Mouse (Mus musculus): ENCODE data around the gene Rasal2. TPM values are rescaled to one million over a fixed set of nuclear protein-coding genes. Genes with fewer than 3 reads are reported as not detected.

Rasal2 gene
- polyA plus RNA-seq, 1 experiment from 2014 or later, result 9.3 TPM

- H3K9ac ChIP-seq (ENCODE audit: low read depth, low read length), result no peak overlapping the region
- H3K27ac ChIP-seq (ENCODE audit: low read depth, low read length), result no peak overlapping the region
- no peaks in the 10 kb centered on the region for H3K4me1 ChIP-seq (ENCODE audit: control insufficient read depth, insufficient read depth, low read length)
- H3K27me3 ChIP-seq (ENCODE audit: control insufficient read depth, insufficient read depth, low read length), result no peaks in the 10 kb centered on the region
- no peaks in the 10 kb centered on the region for H3K36me3 ChIP-seq (ENCODE audit: control insufficient read depth, insufficient read depth, low read length)
- no peaks in the 10 kb centered on the region for H3K9me3 ChIP-seq (ENCODE audit: control insufficient read depth, low read length)
- ATAC-seq (ENCODE audit: low FRiP score, low TSS enrichment), result no peak
- H3K4me3 ChIP-seq (ENCODE audit: low read length), result no peak overlapping the region
- no peak overlapping the region for H3K4me2 ChIP-seq (replicated peaks; ENCODE audit: low read depth, low read length)
Observed at GRCm38 (mm10) chr1:157328068-157328467, 84.3 kb downstream of the Rasal2 start.

- Histone ChIP-seq H3K9ac (ENCODE audit: low read depth, low read length) (no peak overlapping the region), H3K4me1 (ENCODE audit: control insufficient read depth, insufficient read depth, low read length) (no peaks in the 10 kb centered on the region), H3K4me3 (ENCODE audit: low read length) (no peak overlapping the region), H3K4me2 (replicated peaks; ENCODE audit: low read depth, low read length) (no peak overlapping the region), H3K27ac (ENCODE audit: low read depth, low read length) (no peak overlapping the region), H3K36me3 (ENCODE audit: control insufficient read depth, insufficient read depth, low read length) (no peaks in the 10 kb centered on the region), H3K27me3 (ENCODE audit: control insufficient read depth, insufficient read depth, low read length) (no peaks in the 10 kb centered on the region), H3K9me3 (ENCODE audit: control insufficient read depth, low read length) (no peaks in the 10 kb centered on the region)
- no peak for ATAC-seq (ENCODE audit: low FRiP score, low TSS enrichment)
- WGBS, result 100% methylated on average over 1 of the region's 1 CpGs
Observed at GRCm38 (mm10) chr1:157323091-157323490, 89.3 kb downstream of the Rasal2 start.

DNA sequence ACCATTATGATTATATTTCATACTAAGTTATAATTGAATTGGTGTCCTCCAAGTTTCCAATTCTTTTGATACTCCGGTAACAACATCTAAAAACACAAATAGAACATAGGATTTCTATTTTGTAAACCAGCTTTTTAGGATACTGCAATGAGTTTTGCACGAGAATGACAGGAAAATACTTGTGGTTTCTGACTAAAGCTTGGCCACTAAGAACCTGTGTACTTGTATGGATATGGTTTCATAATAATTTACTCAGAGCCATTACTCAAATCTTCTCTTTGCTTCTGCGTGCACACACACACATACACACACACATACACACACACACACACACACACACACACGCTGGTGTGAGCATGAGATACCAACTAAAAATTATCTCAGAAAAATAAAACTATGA lies 93.5 kb downstream of the Rasal2 start:
- no peaks in the 10 kb centered on the region for H3K36me3 ChIP-seq (ENCODE audit: control insufficient read depth, insufficient read depth, low read length)
- H3K9me3 ChIP-seq (ENCODE audit: control insufficient read depth, low read length), result no peaks in the 10 kb centered on the region
- no peak overlapping the region for H3K27ac ChIP-seq (ENCODE audit: low read depth, low read length)
- no peak overlapping the region for H3K9ac ChIP-seq (ENCODE audit: low read depth, low read length)
- no peak overlapping the region for H3K4me2 ChIP-seq (replicated peaks; ENCODE audit: low read depth, low read length)
- H3K27me3 ChIP-seq (ENCODE audit: control insufficient read depth, insufficient read depth, low read length), result no peaks in the 10 kb centered on the region
- WGBS, result 89% methylated on average over 4 of the region's 4 CpGs
- no peak overlapping the region for H3K4me3 ChIP-seq (ENCODE audit: low read length)
- no peak for ATAC-seq (ENCODE audit: low FRiP score, low TSS enrichment)
- H3K4me1 ChIP-seq (ENCODE audit: control insufficient read depth, insufficient read depth, low read length), result no peaks in the 10 kb centered on the region

- Histone ChIP-seq H3K27me3 (ENCODE audit: control insufficient read depth, insufficient read depth, low read length) (no peaks in the 10 kb centered on the region), H3K36me3 (ENCODE audit: control insufficient read depth, insufficient read depth, low read length) (peaks cover 5% of the 10 kb centered on the region; the same call in 1 of the 2 replicates), H3K4me1 (ENCODE audit: control insufficient read depth, insufficient read depth, low read length) (no peaks in the 10 kb centered on the region), H3K4me2 (replicated peaks; ENCODE audit: low read depth, low read length) (no peak overlapping the region), H3K4me3 (ENCODE audit: low read length) (no peak overlapping the region), H3K27ac (ENCODE audit: low read depth, low read length) (no peak overlapping the region), H3K9ac (ENCODE audit: low read depth, low read length) (no peak overlapping the region), H3K9me3 (ENCODE audit: control insufficient read depth, low read length) (no peaks in the 10 kb centered on the region)
- ATAC-seq (ENCODE audit: low FRiP score, low TSS enrichment), result no peak
- 69% methylated on average over 1 of the region's 1 CpGs for WGBS
Observed at GRCm38 (mm10) chr1:157301266-157301665, 111.1 kb downstream of the Rasal2 start.

DNA sequence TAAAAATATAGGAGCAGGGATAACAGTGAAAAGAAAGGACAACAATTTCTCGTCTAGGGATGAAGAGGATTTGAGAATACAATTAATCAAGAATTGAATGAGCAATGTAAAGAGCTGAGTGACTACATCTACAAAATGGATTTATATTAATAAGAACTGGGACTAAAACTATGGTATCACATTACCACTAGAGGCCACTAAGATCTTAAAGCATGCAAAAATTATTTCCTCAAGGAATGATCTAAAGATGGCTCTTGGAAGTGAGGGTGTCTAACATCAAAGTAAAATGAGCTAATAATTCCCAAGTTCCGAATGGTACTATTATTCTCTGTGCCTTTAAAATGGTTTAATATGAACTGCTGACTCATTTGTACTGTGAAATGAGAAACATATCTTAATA lies 112.8 kb downstream of the Rasal2 start:
- Histone ChIP-seq H3K9ac (ENCODE audit: low read depth, low read length) (no peak overlapping the region), H3K4me2 (replicated peaks; ENCODE audit: low read depth, low read length) (no peak overlapping the region), H3K9me3 (ENCODE audit: control insufficient read depth, low read length) (no peaks in the 10 kb centered on the region), H3K27ac (ENCODE audit: low read depth, low read length) (no peak overlapping the region), H3K4me3 (ENCODE audit: low read length) (no peak overlapping the region), H3K27me3 (ENCODE audit: control insufficient read depth, insufficient read depth, low read length) (no peaks in the 10 kb centered on the region), H3K4me1 (ENCODE audit: control insufficient read depth, insufficient read depth, low read length) (no peaks in the 10 kb centered on the region), H3K36me3 (ENCODE audit: control insufficient read depth, insufficient read depth, low read length) (peaks cover 5% of the 10 kb centered on the region; the same call in 1 of the 2 replicates)
- WGBS, result 83% methylated on average over 2 of the region's 2 CpGs
- no peak for ATAC-seq (ENCODE audit: low FRiP score, low TSS enrichment)

DNA sequence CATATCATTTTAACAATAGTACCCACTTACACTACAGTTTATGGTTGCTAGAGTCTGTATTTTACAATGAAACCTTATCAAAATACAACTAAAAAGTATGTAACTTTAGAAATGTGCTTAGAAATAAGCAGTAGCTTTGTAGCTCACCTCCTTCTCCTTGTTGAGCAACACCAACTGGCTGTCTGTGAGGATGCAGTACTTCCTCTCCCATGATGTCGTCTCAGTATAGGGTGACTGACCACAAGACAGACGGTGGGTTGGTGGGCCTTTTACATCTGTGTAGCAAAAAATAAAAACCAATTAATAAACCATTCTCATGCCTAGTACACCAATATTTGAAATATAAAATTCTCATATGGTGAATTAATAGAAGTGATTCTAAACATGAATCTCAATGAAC lies 113.4 kb downstream of the Rasal2 start:
- no peaks in the 10 kb centered on the region for H3K4me1 ChIP-seq (ENCODE audit: control insufficient read depth, insufficient read depth, low read length)
- no peaks in the 10 kb centered on the region for H3K9me3 ChIP-seq (ENCODE audit: control insufficient read depth, low read length)
- WGBS, result 74% methylated on average over 2 of the region's 2 CpGs
- H3K4me3 ChIP-seq (ENCODE audit: low read length), result no peak overlapping the region
- H3K36me3 ChIP-seq (ENCODE audit: control insufficient read depth, insufficient read depth, low read length), result peaks cover 5% of the 10 kb centered on the region; the same call in 1 of the 2 replicates
- H3K27ac ChIP-seq (ENCODE audit: low read depth, low read length), result no peak overlapping the region
- no peak overlapping the region for H3K4me2 ChIP-seq (replicated peaks; ENCODE audit: low read depth, low read length)
- no peak for ATAC-seq (ENCODE audit: low FRiP score, low TSS enrichment)
- H3K27me3 ChIP-seq (ENCODE audit: control insufficient read depth, insufficient read depth, low read length), result no peaks in the 10 kb centered on the region
- no peak overlapping the region for H3K9ac ChIP-seq (ENCODE audit: low read depth, low read length)

DNA sequence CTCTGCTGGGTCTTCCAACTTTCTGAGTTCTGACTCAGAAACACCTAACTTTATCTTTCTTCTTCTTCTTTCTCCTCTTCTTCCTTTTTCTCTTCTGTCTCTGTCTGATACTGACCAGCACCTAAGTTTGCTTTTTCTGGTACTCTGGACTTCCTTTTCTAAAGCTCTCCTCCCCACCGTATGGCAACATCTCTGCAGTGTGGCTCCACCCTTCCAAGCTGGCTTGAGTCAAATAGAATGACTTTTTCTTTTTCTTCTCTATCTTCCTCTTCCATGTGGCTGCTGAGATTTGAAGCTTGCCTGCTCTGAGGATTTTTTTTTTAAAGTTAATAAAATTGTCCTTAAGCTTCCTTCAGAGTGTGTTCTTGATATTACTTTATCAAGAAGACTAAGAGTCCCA lies 115.3 kb downstream of the Rasal2 start:
- Histone ChIP-seq H3K9ac (ENCODE audit: low read depth, low read length) (no peak overlapping the region), H3K4me1 (ENCODE audit: control insufficient read depth, insufficient read depth, low read length) (no peaks in the 10 kb centered on the region), H3K27ac (ENCODE audit: low read depth, low read length) (no peak overlapping the region), H3K27me3 (ENCODE audit: control insufficient read depth, insufficient read depth, low read length) (no peaks in the 10 kb centered on the region), H3K9me3 (ENCODE audit: control insufficient read depth, low read length) (no peaks in the 10 kb centered on the region), H3K4me3 (ENCODE audit: low read length) (no peak overlapping the region), H3K4me2 (replicated peaks; ENCODE audit: low read depth, low read length) (no peak overlapping the region), H3K36me3 (ENCODE audit: control insufficient read depth, insufficient read depth, low read length) (peaks cover 5% of the 10 kb centered on the region; the same call in 1 of the 2 replicates)
- ATAC-seq (ENCODE audit: low FRiP score, low TSS enrichment), result no peak
- 78% methylated on average over 1 of the region's 1 CpGs for WGBS

DNA sequence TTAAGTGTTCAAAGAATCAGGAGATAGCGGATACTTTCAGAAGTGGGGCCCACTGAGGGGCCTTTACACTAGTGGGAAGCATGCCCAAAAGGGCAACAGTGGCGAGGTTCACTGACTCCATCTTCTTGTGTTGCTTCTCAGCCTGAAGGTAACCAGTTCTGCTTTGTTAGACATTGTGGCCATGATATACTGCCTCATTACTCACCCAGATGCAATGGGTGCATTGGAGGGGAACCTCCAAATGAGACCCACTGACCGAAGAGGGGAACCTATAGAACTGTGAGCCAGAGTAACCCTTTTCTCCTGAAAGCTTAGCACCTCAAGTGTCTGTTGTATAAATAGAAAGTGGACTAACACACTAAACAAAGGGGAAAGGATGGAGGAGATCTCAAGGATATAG lies 116.5 kb downstream of the Rasal2 start:
- WGBS, result 48% methylated on average over 3 of the region's 3 CpGs
- Histone ChIP-seq H3K9me3 (ENCODE audit: control insufficient read depth, low read length) (no peaks in the 10 kb centered on the region), H3K27ac (ENCODE audit: low read depth, low read length) (no peak overlapping the region), H3K36me3 (ENCODE audit: control insufficient read depth, insufficient read depth, low read length) (peaks cover 5% of the 10 kb centered on the region; the same call in 1 of the 2 replicates), H3K4me2 (replicated peaks; ENCODE audit: low read depth, low read length) (no peak overlapping the region), H3K27me3 (ENCODE audit: control insufficient read depth, insufficient read depth, low read length) (no peaks in the 10 kb centered on the region), H3K4me3 (ENCODE audit: low read length) (no peak overlapping the region), H3K9ac (ENCODE audit: low read depth, low read length) (no peak overlapping the region), H3K4me1 (ENCODE audit: control insufficient read depth, insufficient read depth, low read length) (no peaks in the 10 kb centered on the region)
- ATAC-seq (ENCODE audit: low FRiP score, low TSS enrichment), result peak; percentile 84

DNA sequence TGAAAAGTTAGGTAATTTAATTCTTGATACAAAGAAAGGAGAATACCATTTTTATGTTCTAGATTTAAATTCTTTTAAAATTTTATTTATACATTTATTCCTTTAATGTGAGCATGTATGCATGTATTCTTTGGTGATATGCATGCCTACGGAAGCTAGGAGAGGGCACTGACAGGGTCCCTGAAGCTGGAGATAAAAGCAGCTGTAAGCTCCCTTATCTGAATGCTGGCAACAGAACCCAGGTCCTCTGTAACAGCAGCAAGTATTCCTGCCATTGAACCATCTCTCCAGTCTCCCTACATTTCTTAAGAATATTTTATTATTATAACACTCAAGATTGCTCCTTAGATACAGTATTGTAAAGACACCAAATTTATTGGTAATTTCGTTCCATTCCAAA lies 122.2 kb downstream of the Rasal2 start:
- no peak overlapping the region for H3K9ac ChIP-seq (ENCODE audit: low read depth, low read length)
- 71% methylated on average over 2 of the region's 2 CpGs for WGBS
- no peak overlapping the region for H3K4me3 ChIP-seq (ENCODE audit: low read length)
- no peaks in the 10 kb centered on the region for H3K36me3 ChIP-seq (ENCODE audit: control insufficient read depth, insufficient read depth, low read length)
- H3K27me3 ChIP-seq (ENCODE audit: control insufficient read depth, insufficient read depth, low read length), result no peaks in the 10 kb centered on the region
- no peaks in the 10 kb centered on the region for H3K9me3 ChIP-seq (ENCODE audit: control insufficient read depth, low read length)
- H3K4me2 ChIP-seq (replicated peaks; ENCODE audit: low read depth, low read length), result no peak overlapping the region
- H3K27ac ChIP-seq (ENCODE audit: low read depth, low read length), result no peak overlapping the region
- no peak for ATAC-seq (ENCODE audit: low FRiP score, low TSS enrichment)
- no peaks in the 10 kb centered on the region for H3K4me1 ChIP-seq (ENCODE audit: control insufficient read depth, insufficient read depth, low read length)

GRCm38 (mm10) chr1:157289251-157289650 lies 123.1 kb downstream of the Rasal2 start:
- Histone ChIP-seq H3K27me3 (ENCODE audit: control insufficient read depth, insufficient read depth, low read length) (no peaks in the 10 kb centered on the region), H3K9me3 (ENCODE audit: control insufficient read depth, low read length) (no peaks in the 10 kb centered on the region), H3K9ac (ENCODE audit: low read depth, low read length) (no peak overlapping the region), H3K4me1 (ENCODE audit: control insufficient read depth, insufficient read depth, low read length) (no peaks in the 10 kb centered on the region), H3K4me2 (replicated peaks; ENCODE audit: low read depth, low read length) (no peak overlapping the region), H3K27ac (ENCODE audit: low read depth, low read length) (no peak overlapping the region), H3K4me3 (ENCODE audit: low read length) (no peak overlapping the region), H3K36me3 (ENCODE audit: control insufficient read depth, insufficient read depth, low read length) (no peaks in the 10 kb centered on the region)
- WGBS, result 56% methylated on average over 2 of the region's 2 CpGs
- no peak for ATAC-seq (ENCODE audit: low FRiP score, low TSS enrichment)
